Mouse (Mus musculus) mesoderm, embryonic 11.5 days (tissue): Measurements from ENCODE around the gene Rpl26.
A peak's percentile ranks its signal among the peaks of the same experiment; 100 is the strongest.

ENCODE experiments used
- DNase-seq: peaks from one replicate; pipeline ENCODE4 v3.0.0-alpha.2; 2012; ENCODE audit warnings: low read depth, low spot score

The Rpl26 gene

GRCm38 (mm10) chr11:68890625-68891024 is 10.8 kb upstream of the Rpl26 start:
- no peak for DNase-seq

- DNase-seq: no peak
Measured at GRCm38 (mm10) chr11:68891823-68892222, 9.6 kb upstream of the Rpl26 start.

- DNase-seq: no peak
Measured at GRCm38 (mm10) chr11:68892233-68892832, 9.1 kb upstream of the Rpl26 start.

- DNase-seq: no peak
Measured at GRCm38 (mm10) chr11:68893911-68894464, 7.4 kb upstream of the Rpl26 start.

- no peak for DNase-seq
Measured at GRCm38 (mm10) chr11:68896247-68896646, 5.1 kb upstream of the Rpl26 start.

GRCm38 (mm10) chr11:68897120-68897519 is 4.3 kb upstream of the Rpl26 start:
- no peak for DNase-seq

- no peak for DNase-seq
Measured at GRCm38 (mm10) chr11:68897838-68898237, 3.5 kb upstream of the Rpl26 start.

- DNase-seq: no peak
Measured at GRCm38 (mm10) chr11:68898790-68899189, 2.6 kb upstream of the Rpl26 start.

GRCm38 (mm10) chr11:68899815-68900214 is 1.6 kb upstream of the Rpl26 start:
- DNase-seq: no peak

- DNase-seq: no peak
Measured at GRCm38 (mm10) chr11:68900519-68901350, 648 bp upstream of the Rpl26 start.

GRCm38 (mm10) chr11:68902047-68902364 is 623 bp downstream of the Rpl26 start:
- no peak for DNase-seq

- DNase-seq: no peak
Measured at GRCm38 (mm10) chr11:68902367-68902766, 984 bp downstream of the Rpl26 start.

- DNase-seq: no peak
Measured at GRCm38 (mm10) chr11:68902823-68903222, 1.4 kb downstream of the Rpl26 start.

GRCm38 (mm10) chr11:68903775-68904174 is 2.4 kb downstream of the Rpl26 start:
- no peak for DNase-seq

- peak; percentile 78 for DNase-seq
Measured at GRCm38 (mm10) chr11:68904375-68905137, 3.2 kb downstream of the Rpl26 start.

GRCm38 (mm10) chr11:68905138-68905531 is 3.8 kb downstream of the Rpl26 start:
- no peak for DNase-seq

- DNase-seq: no peak
Measured at GRCm38 (mm10) chr11:68905665-68906460, 4.5 kb downstream of the Rpl26 start.

- DNase-seq: no peak
Measured at GRCm38 (mm10) chr11:68906461-68906790, 5.0 kb downstream of the Rpl26 start.

GRCm38 (mm10) chr11:68907251-68907650 is 5.9 kb downstream of the Rpl26 start:
- no peak for DNase-seq

GRCm38 (mm10) chr11:68908846-68909503 is 7.6 kb downstream of the Rpl26 start:
- no peak for DNase-seq

GRCm38 (mm10) chr11:68911531-68912177 is 10.3 kb downstream of the Rpl26 start:
- DNase-seq: no peak
